Mouse (Mus musculus) CH12.LX (cell line): ENCODE results near the gene Slc16a7.

Experiments used
- CTCF ChIP-seq, 2 experiments: IDR thresholded peaks in 1 of 2; conservative IDR thresholded peaks in 1 of 2; 2 replicates each; pipeline ENCODE4 v1.5.1; 2011 to 2012; ENCODE audit warnings: low read depth in 2 of 2, low read length in 2 of 2, improper control_type of control experiment in 1 of 2, inconsistent platforms in 1 of 2, mild to moderate bottlenecking in 1 of 2, moderate library complexity in 1 of 2
- ZNF384 ChIP-seq: IDR thresholded peaks from 2 replicates; pipeline ENCODE4 v1.6.1; 2012; ENCODE audit warnings: low read depth, low read length, improper control_type of control experiment, inconsistent platforms

GRCm38 (mm10) chr10:125271448-125271847 lies 117.8 kb downstream of the Slc16a7 start:
- TF ChIP-seq ZNF384 = no peak
- no peak for TF ChIP-seq CTCF (conservative IDR thresholded peaks at IDR 0.05 in 1 of 2, IDR thresholded peaks at IDR 0.05 in 1 of 2; ENCODE audit: low read depth in 2 of 2, low read length in 2 of 2)
